Mouse (Mus musculus) embryonic fibroblast, embryonic 13.5 days (primary cell): ENCODE measurements around the gene Celf2.

Experiments used
- CTCF ChIP-seq: IDR thresholded peaks from 2 replicates; pipeline ENCODE4 v1.5.1; 2011; ENCODE audit warnings: mild to moderate bottlenecking, control low read depth, low read length, moderate library complexity, borderline replicate concordance; ENCODE audit not compliant: insufficient read depth
- POLR2A ChIP-seq: IDR thresholded peaks from 2 replicates; pipeline ENCODE4 v1.6.1; 2011; ENCODE audit warnings: low read depth, mild to moderate bottlenecking, control low read depth, low read length, moderate library complexity

GRCm38 (mm10) chr2:7025594-7025993 lies 483.8 kb downstream of the Celf2 start:
- TF ChIP-seq CTCF (no peak), POLR2A (no peak)
